Comparison of ENCODE assay signal across 8 mouse cellular contexts in genomic region chr4:117189856-117190543, GRCm38 (mm10). TPM values are rescaled to one million over a fixed set of nuclear protein-coding genes. Genes with fewer than 3 reads are reported as not detected.
DNase-seq lines count a peak whose midpoint lies in the region; ATAC-seq and TF ChIP-seq lines count a peak whose summit lies in the region.

No protein-coding gene starts in this region.

- no peaks in the 10 kb centered on the region; the same call in 1 of the 2 replicates for H3K4me1 ChIP-seq in forebrain, embryonic 14.5 days (ENCODE audit: control insufficient read depth, insufficient read depth, low read length)
- no peaks in the 10 kb centered on the region for H3K4me1 ChIP-seq in limb, embryonic 14.5 days (ENCODE audit: control insufficient read depth, insufficient read depth, low read length)
- H3K4me1 ChIP-seq in midbrain, embryonic 15.5 days, result peaks cover 5% of the 10 kb centered on the region; the same call in 1 of the 2 replicates

- H3K4me3 ChIP-seq in forebrain, embryonic 14.5 days (ENCODE audit: low read depth, low read length), result peak overlapping the region; percentile 12
- H3K4me3 ChIP-seq in limb, embryonic 14.5 days (replicated peaks; ENCODE audit: low read length), result peak overlapping the region; percentile 34
- H3K4me3 ChIP-seq in midbrain, embryonic 15.5 days, result peak overlapping the region; percentile 34

- WGBS in forebrain, embryonic 14.5 days, result under 1% methylated on average over 9 of the region's 9 CpGs
- WGBS in limb, embryonic 14.5 days, result under 1% methylated on average over 9 of the region's 9 CpGs
- WGBS in midbrain, embryonic 15.5 days, result 1% methylated on average over 9 of the region's 9 CpGs

- H3K27ac ChIP-seq in forebrain, embryonic 14.5 days (ENCODE audit: low read depth, low read length), result peak overlapping the region; percentile 70
- H3K27ac ChIP-seq in limb, embryonic 14.5 days (replicated peaks; ENCODE audit: low read depth, low read length), result peak overlapping the region; percentile 71
- peak overlapping the region; percentile 79 for H3K27ac ChIP-seq in midbrain, embryonic 15.5 days

- peak overlapping the region; percentile 60 for H3K9ac ChIP-seq in forebrain, embryonic 14.5 days (ENCODE audit: low read length)
- peak overlapping the region; percentile 44 for H3K9ac ChIP-seq in limb, embryonic 14.5 days (ENCODE audit: low read depth, low read length, severe bottlenecking)
- peak overlapping the region; percentile 73 for H3K9ac ChIP-seq in midbrain, embryonic 15.5 days

- intact Hi-C loops in heart, postnatal 25 days (cut with DNase I), result no loop called here

- H3K9me3 ChIP-seq in forebrain, embryonic 14.5 days (replicated peaks; ENCODE audit: control insufficient read depth, low read length), result no peaks in the 10 kb centered on the region
- no peaks in the 10 kb centered on the region for H3K9me3 ChIP-seq in limb, embryonic 14.5 days (ENCODE audit: control insufficient read depth, low read length)
- H3K9me3 ChIP-seq in midbrain, embryonic 15.5 days, result no peaks in the 10 kb centered on the region

- peak; percentile 91 for DNase-seq in heart, adult 11 months
- DNase-seq in heart, postnatal 25 days (ENCODE audit: low spot score), result no peak
- peak; percentile 72 for DNase-seq in brain, adult 2 months (ENCODE audit: low read depth, low spot score)
- DNase-seq in forebrain, embryonic 14.5 days (ENCODE audit: low spot score), result peak; percentile 93
- peak; percentile 94 for DNase-seq in hindlimb bud, embryonic 11.5 days (ENCODE audit: extremely low spot score, low read depth, low spot score)
- peak; percentile 88 for DNase-seq in limb, embryonic 14.5 days (ENCODE audit: low spot score)
- DNase-seq in testis, postnatal 14 days (ENCODE audit: low spot score), result peak; percentile 66

- peak; percentile 90; the same call in 1 of the 2 replicates for TF ChIP-seq POLR2A in limb, embryonic 14.5 days (IDR thresholded peaks at IDR 0.05; ENCODE audit: borderline replicate concordance, extremely low read depth, insufficient read depth, insufficient read length)

- ATAC-seq in forebrain, embryonic 14.5 days, result peak; percentile 91
- ATAC-seq in limb, embryonic 14.5 days (ENCODE audit: low FRiP score, low read depth), result peak; percentile 93
- ATAC-seq in midbrain, embryonic 15.5 days (replicated peaks), result peak; percentile 88

- H3K36me3 ChIP-seq in forebrain, embryonic 14.5 days (ENCODE audit: control insufficient read depth, insufficient read depth, low read length), result no peaks in the 10 kb centered on the region
- no peaks in the 10 kb centered on the region for H3K36me3 ChIP-seq in limb, embryonic 14.5 days (ENCODE audit: control insufficient read depth, insufficient read depth, low read length)
- H3K36me3 ChIP-seq in midbrain, embryonic 15.5 days (replicated peaks), result no peaks in the 10 kb centered on the region

- H3K27me3 ChIP-seq in forebrain, embryonic 14.5 days (replicated peaks; ENCODE audit: control insufficient read depth, insufficient read depth, low read length), result no peaks in the 10 kb centered on the region
- no peaks in the 10 kb centered on the region for H3K27me3 ChIP-seq in limb, embryonic 14.5 days (ENCODE audit: control insufficient read depth, insufficient read depth, low read length)
- no peaks in the 10 kb centered on the region for H3K27me3 ChIP-seq in midbrain, embryonic 15.5 days (replicated peaks)

- H3K4me2 ChIP-seq in forebrain, embryonic 14.5 days (ENCODE audit: low read length), result peak overlapping the region; percentile 39
- peak overlapping the region; percentile 50 for H3K4me2 ChIP-seq in limb, embryonic 14.5 days (replicated peaks; ENCODE audit: low read depth, low read length, severe bottlenecking)
- peak overlapping the region; percentile 50 for H3K4me2 ChIP-seq in midbrain, embryonic 15.5 days

RNA-seq across cellular contexts. Expression of gene Kif2c, which starts 7.6 kb away (rescaled TPM):
- total RNA-seq in heart, postnatal 25 days (2021), result under 1 TPM; 0.31 to 0.34 TPM
- 38.5 and 38.6 TPM in 2 replicates for polyA plus RNA-seq in forebrain, embryonic 14.5 days (2014; fragmentation: Nextera tagmentation; extraction: Ambion mirVana)
- polyA plus RNA-seq in limb, embryonic 14.5 days (2012; rRNA removed), result 30.4 and 36.9 TPM in 2 replicates
- 43.3 and 50.9 TPM in 2 replicates for polyA plus RNA-seq in limb, embryonic 14.5 days (2014; fragmentation: Nextera tagmentation; extraction: Ambion mirVana)
- polyA plus RNA-seq in midbrain, embryonic 15.5 days (2015; fragmentation: Nextera tagmentation; extraction: Ambion mirVana), result 8.1 and 10.0 TPM in 2 replicates

RNA-seq across cellular contexts. Expression of gene Rps8, which starts 34.0 kb away (rescaled TPM):
- 100 to 1,000 TPM; 571 to 648 TPM for total RNA-seq in heart, postnatal 25 days (2021)
- polyA plus RNA-seq in forebrain, embryonic 14.5 days (2014; fragmentation: Nextera tagmentation; extraction: Ambion mirVana), result 621 and 797 TPM in 2 replicates
- polyA plus RNA-seq in limb, embryonic 14.5 days (2012; rRNA removed), result 1,144 and 1,706 TPM in 2 replicates
- 1,276 and 1,329 TPM in 2 replicates for polyA plus RNA-seq in limb, embryonic 14.5 days (2014; fragmentation: Nextera tagmentation; extraction: Ambion mirVana)
- 430 and 431 TPM in 2 replicates for polyA plus RNA-seq in midbrain, embryonic 15.5 days (2015; fragmentation: Nextera tagmentation; extraction: Ambion mirVana)

RNA-seq across cellular contexts. Expression of gene Plk3, which starts 56.2 kb away (rescaled TPM):
- total RNA-seq in heart, postnatal 25 days (2021), result 1 to 10 TPM; 1.5 to 2.1 TPM
- polyA plus RNA-seq in forebrain, embryonic 14.5 days (2014; fragmentation: Nextera tagmentation; extraction: Ambion mirVana), result 7.0 and 7.1 TPM in 2 replicates
- polyA plus RNA-seq in limb, embryonic 14.5 days (2012; rRNA removed), result 7.3 and 8.9 TPM in 2 replicates
- polyA plus RNA-seq in limb, embryonic 14.5 days (2014; fragmentation: Nextera tagmentation; extraction: Ambion mirVana), result 4.7 and 5.8 TPM in 2 replicates
- polyA plus RNA-seq in midbrain, embryonic 15.5 days (2015; fragmentation: Nextera tagmentation; extraction: Ambion mirVana), result 19.1 and 19.3 TPM in 2 replicates
